Mouse (Mus musculus): ENCODE measurements around the gene Gsg1l. TPM values are rescaled to one million over a fixed set of nuclear protein-coding genes. Genes with fewer than 3 reads are reported as not detected.

Gsg1l gene
- polyA plus RNA-seq, 1 experiment: 0.02 TPM

DNA sequence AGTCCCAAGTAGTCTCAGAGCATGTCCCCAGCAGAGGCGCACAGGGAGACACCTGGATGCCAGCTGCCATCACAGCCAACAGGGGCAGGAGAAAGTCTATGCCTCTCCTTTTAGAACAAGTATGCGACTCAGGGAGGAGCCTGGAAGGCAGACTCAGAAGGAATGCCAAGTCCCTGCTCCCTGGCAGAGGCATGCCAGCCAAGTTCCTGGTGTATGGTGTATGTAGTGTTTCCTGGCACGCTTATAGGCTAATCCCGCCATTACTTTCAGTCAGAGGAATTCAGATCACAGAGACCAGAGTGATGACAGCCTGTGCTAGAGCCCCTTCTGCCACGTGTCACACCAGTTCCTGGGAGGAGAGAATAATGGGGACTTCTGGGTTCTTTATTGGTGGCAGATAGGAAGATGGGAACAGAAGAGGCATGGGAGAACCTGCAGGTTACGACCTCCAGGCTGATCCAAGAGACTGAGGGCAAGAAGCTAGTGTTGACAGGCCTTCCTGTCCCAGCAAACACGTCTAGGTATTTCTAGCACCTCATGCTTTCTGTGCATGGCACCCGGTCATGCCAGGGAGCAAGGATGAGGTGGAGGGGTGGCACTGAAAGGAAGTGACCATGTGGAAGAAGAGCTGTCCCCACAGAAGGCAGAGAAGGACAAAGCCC is 235.2 kb downstream of the Gsg1l start:
- TF ChIP-seq GATA1 (IDR thresholded peaks at IDR 0.05; ENCODE audit: low read length): no peak

DNA sequence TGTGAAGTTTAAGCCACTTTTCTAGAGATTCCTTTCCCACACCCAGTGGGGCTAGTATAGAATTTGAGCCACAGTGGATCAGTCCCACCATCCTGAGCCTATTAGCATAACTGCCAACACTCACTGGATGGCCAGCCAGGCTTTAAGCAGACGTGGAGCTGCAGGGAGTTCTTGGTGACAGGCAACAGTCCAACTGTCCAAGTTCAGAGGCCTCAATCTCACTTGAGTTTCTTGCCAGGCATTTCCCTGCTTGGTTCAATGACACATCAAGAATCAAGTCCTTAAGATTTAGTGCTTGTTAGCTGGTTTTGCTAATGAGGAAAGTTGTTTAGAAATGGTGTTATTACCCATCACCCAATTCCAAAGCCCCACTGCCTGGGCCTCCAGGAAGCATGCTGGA is 236.6 kb downstream of the Gsg1l start:
- no peak for TF ChIP-seq GATA1 (IDR thresholded peaks at IDR 0.05; ENCODE audit: low read length)

- no peak for TF ChIP-seq GATA1 (IDR thresholded peaks at IDR 0.05; ENCODE audit: low read length)
These were observed 244.0 kb downstream of the Gsg1l start for GRCm38 (mm10) chr7:125838078-125838742.

GRCm38 (mm10) chr7:125833471-125833870 is 248.7 kb downstream of the Gsg1l start:
- TF ChIP-seq GATA1 (IDR thresholded peaks at IDR 0.05; ENCODE audit: low read length): no peak

- no peak for TF ChIP-seq GATA1 (IDR thresholded peaks at IDR 0.05; ENCODE audit: low read length)
These were observed 249.4 kb downstream of the Gsg1l start for GRCm38 (mm10) chr7:125832767-125833166.

- TF ChIP-seq GATA1 (IDR thresholded peaks at IDR 0.05; ENCODE audit: low read length): no peak
These were observed 253.0 kb downstream of the Gsg1l start for GRCm38 (mm10) chr7:125829121-125829666.

DNA sequence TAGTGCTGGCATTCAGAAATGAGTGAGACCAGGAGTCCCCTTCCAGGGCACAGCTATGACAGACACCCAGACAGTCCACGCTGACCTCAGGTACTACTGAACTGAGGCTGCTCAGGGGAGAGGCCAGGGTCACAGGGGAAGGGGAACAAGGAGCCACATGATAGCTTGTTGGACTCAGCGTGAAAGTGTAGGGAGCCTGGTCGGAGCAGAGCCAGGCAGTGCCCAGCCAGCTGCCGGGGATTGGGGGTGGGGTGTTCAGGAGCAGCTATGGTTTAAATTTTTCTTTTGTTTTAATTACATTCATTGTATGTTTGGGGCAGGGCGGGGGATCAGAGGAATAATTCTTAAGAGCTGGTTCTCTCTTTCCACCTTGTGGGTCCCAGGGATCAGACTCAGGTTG is 253.7 kb downstream of the Gsg1l start:
- TF ChIP-seq GATA1 (IDR thresholded peaks at IDR 0.05; ENCODE audit: low read length): no peak

Other genes with a start within 250 kb of the Gsg1l start
- 109 and 197 TPM in 2 replicates for gene Xpo6, start 118.1 kb upstream of the Gsg1l start, polyA plus RNA-seq (2012)
- 0.49 and 0.53 TPM in 2 replicates for gene Sbk1, start 190.2 kb upstream of the Gsg1l start, polyA plus RNA-seq (2012)

Data from G1E-ER4 (cell line).